Mouse (Mus musculus) granulocyte monocyte progenitor cell, adult 5-6 weeks (primary cell): ENCODE results near the gene Ear14. TPM values are rescaled to one million over a fixed set of nuclear protein-coding genes. Genes with fewer than 3 reads are reported as not detected.
A peak's percentile ranks its signal among the peaks of the same experiment; 100 is the strongest.

Experiments used
- ATAC-seq: replicated peaks from 2 replicates; pipeline ENCODE4 v1.8.0; 2016; ENCODE audit warnings: mild to moderate bottlenecking, moderate TSS enrichment, inconsistent platforms; ENCODE audit not compliant: poor library complexity, severe bottlenecking
- total RNA-seq, 2 experiments: library from RNA; stranded (forward) in 1 of 2; stranded (reverse) in 1 of 2; fragments of 200-712, 200-1000 nt in 1 of 2; fragments of >200 nt in 1 of 2; fragmentation: Nextera tagmentation in 1 of 2; gene quantifications; 2 replicates each; pipeline ENCODE4 v1.2.3; 2014 to 2017

Gene Ear14
- total RNA-seq, 2 experiments from 2014 or later, result not detected

DNA sequence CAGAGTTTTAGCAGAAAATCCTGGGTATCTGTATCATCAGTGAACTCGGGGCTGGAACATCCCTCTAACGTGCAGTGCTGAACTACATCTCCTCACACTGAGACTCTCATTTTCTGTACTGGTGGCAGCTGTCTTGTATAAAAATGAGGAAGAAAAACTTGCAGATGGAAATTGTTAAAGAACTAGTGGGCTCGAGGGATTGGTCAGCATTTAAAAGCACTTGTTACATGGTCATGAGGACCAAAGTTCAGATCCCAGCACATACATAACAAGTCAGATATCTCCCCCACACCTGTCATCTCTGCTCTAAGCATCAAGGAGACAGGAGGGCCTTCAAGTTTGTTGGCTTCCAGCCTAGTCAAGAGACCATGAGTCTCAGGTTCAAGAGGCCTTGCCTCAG, 47.2 kb downstream of the Ear14 start:
- no peak for ATAC-seq

DNA sequence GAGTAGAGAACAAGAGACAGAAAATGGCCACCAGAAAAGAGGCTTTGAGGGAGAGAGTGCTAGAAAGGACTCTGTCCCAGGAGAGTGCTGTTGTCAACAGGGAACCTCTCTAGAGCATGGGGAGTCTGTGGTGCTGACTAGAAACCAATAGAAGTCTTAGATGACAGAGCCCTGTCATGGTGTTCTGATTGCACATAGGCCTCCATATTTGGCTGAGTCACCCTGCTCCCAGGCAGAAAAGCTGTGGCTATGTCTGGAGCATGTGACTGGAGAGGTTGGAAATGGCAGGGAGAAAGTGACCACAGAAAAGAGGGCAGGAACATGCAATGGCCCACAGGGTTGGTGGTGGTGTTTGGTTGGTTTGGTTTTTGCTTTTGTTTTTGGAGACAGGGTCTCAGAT, 49.0 kb downstream of the Ear14 start:
- peak; percentile 57 for ATAC-seq

DNA sequence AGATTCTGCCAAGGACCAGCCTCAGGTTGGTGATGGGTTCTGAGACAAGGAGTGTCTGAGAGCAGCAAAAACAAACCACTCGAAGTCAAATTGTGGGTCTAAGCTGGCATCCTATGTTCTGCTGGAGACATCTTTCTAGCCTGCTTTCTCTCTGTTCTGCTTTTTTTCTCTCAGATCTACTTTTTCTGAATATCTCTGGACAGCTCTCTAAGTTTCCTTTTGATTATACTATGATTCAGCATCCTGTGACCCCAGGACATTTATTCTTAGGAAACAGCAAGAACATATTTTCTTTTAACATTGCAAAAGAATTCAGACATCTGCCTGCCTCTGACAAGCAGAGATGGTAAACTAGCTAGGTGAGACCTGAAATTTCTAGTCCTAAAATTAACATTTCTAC, 50.4 kb downstream of the Ear14 start:
- ATAC-seq, result peak; percentile 65

Other genes with a start within 250 kb of the Ear14 start
- gene Pnp2, start 247.4 kb upstream of the Ear14 start, total RNA-seq (2014; fragmentation: Nextera tagmentation), result 5.4 and 16.2 TPM in 2 replicates
- gene Pnp2, start 247.4 kb upstream of the Ear14 start, total RNA-seq (2017), result 4.3 and 5.3 TPM in 2 replicates
- gene Rnase10, start 195.6 kb upstream of the Ear14 start, total RNA-seq (2014; fragmentation: Nextera tagmentation), result not detected in 2 replicates
- gene Rnase10, start 195.6 kb upstream of the Ear14 start, total RNA-seq (2017), result 2.5 and 3.2 TPM in 2 replicates
- gene Rnase9, start 161.5 kb upstream of the Ear14 start, total RNA-seq (2014; fragmentation: Nextera tagmentation), result not detected in 2 replicates
- gene Rnase9, start 161.5 kb upstream of the Ear14 start, total RNA-seq (2017), result not detected in 2 replicates
- gene Rnase11, start 153.2 kb upstream of the Ear14 start, total RNA-seq (2014; fragmentation: Nextera tagmentation), result not detected in 2 replicates
- gene Rnase11, start 153.2 kb upstream of the Ear14 start, total RNA-seq (2017), result not detected in 2 replicates
- 6.2 and 27.0 TPM in 2 replicates for gene Rnase12, start 145.7 kb upstream of the Ear14 start, total RNA-seq (2014; fragmentation: Nextera tagmentation)
- 11.0 and 12.6 TPM in 2 replicates for gene Rnase12, start 145.7 kb upstream of the Ear14 start, total RNA-seq (2017)
- gene Olfr750, start 129.0 kb upstream of the Ear14 start, total RNA-seq (2014; fragmentation: Nextera tagmentation), result not detected in 2 replicates
- not detected in 2 replicates for gene Olfr750, start 129.0 kb upstream of the Ear14 start, total RNA-seq (2017)
- gene Rnase4, start 112.3 kb upstream of the Ear14 start, total RNA-seq (2014; fragmentation: Nextera tagmentation), result 1.7 and 6.8 TPM in 2 replicates
- 2.5 and 2.9 TPM in 2 replicates for gene Rnase4, start 112.3 kb upstream of the Ear14 start, total RNA-seq (2017)
- gene Ang, start 112.2 kb upstream of the Ear14 start, total RNA-seq (2014; fragmentation: Nextera tagmentation), result 0.45 TPM in 1 of 2 replicates, not detected in the other
- 1.4 and 1.8 TPM in 2 replicates for gene Ang, start 112.2 kb upstream of the Ear14 start, total RNA-seq (2017)
- not detected in 2 replicates for gene Eddm3b, start 89.0 kb upstream of the Ear14 start, total RNA-seq (2014; fragmentation: Nextera tagmentation)
- gene Eddm3b, start 89.0 kb upstream of the Ear14 start, total RNA-seq (2017), result not detected in 2 replicates
- gene Rnase6, start 79.5 kb upstream of the Ear14 start, total RNA-seq (2014; fragmentation: Nextera tagmentation), result 1.2 and 6.1 TPM in 2 replicates
- gene Rnase6, start 79.5 kb upstream of the Ear14 start, total RNA-seq (2017), result 8.2 and 10.0 TPM in 2 replicates
- not detected in 2 replicates for gene Rnase1, start 56.6 kb upstream of the Ear14 start, total RNA-seq (2014; fragmentation: Nextera tagmentation)
- not detected in 2 replicates for gene Rnase1, start 56.6 kb upstream of the Ear14 start, total RNA-seq (2017)
- not detected in 2 replicates for gene Rnase2b, start 41.1 kb upstream of the Ear14 start, total RNA-seq (2014; fragmentation: Nextera tagmentation)
- not detected in 2 replicates for gene Rnase2b, start 41.1 kb upstream of the Ear14 start, total RNA-seq (2017)
- not detected in 2 replicates for gene Ang2, start 4.2 kb upstream of the Ear14 start, total RNA-seq (2014; fragmentation: Nextera tagmentation)
- gene Ang2, start 4.2 kb upstream of the Ear14 start, total RNA-seq (2017), result not detected in 2 replicates
- gene Rnase2a, start 52.7 kb downstream of the Ear14 start, total RNA-seq (2014; fragmentation: Nextera tagmentation), result not detected in 2 replicates
- gene Rnase2a, start 52.7 kb downstream of the Ear14 start, total RNA-seq (2017), result not detected in 2 replicates
- gene Gm7247, start 158.4 kb downstream of the Ear14 start, total RNA-seq (2014; fragmentation: Nextera tagmentation), result not detected in 2 replicates
- gene Gm7247, start 158.4 kb downstream of the Ear14 start, total RNA-seq (2017), result not detected in 2 replicates
- not detected in 2 replicates for gene Vmn2r88, start 207.4 kb downstream of the Ear14 start, total RNA-seq (2014; fragmentation: Nextera tagmentation)
- gene Vmn2r88, start 207.4 kb downstream of the Ear14 start, total RNA-seq (2017), result not detected in 2 replicates
- not detected in 2 replicates for gene Vmn2r89, start 248.5 kb downstream of the Ear14 start, total RNA-seq (2014; fragmentation: Nextera tagmentation)
- gene Vmn2r89, start 248.5 kb downstream of the Ear14 start, total RNA-seq (2017), result not detected in 2 replicates